Mouse (Mus musculus): ENCODE data around the gene Lrp5. TPM values are rescaled to one million over a fixed set of nuclear protein-coding genes. Genes with fewer than 3 reads are reported as not detected.

Gene Lrp5
- total and polyA plus RNA-seq, 2 experiments from 2014 or later = 0.56 to 11.1 TPM

GRCm38 (mm10) chr19:3638698-3639097 lies 47.7 kb downstream of the Lrp5 start:
- no peak for TF ChIP-seq CTCF (IDR thresholded peaks at IDR 0.05; ENCODE audit: low read depth)
- DNase-seq = peak; percentile 47
- Histone ChIP-seq H3K36me3 (ENCODE audit: insufficient read depth) (no peaks in the 10 kb centered on the region), H3K27me3 (ENCODE audit: insufficient read depth, low read length) (no peaks in the 10 kb centered on the region), H3K4me3 (ENCODE audit: low read depth, low read length) (no peak overlapping the region), H3K4me1 (ENCODE audit: insufficient read depth) (peaks cover 7% of the 10 kb centered on the region; the same call in 1 of the 2 replicates), H3K4me2 (ENCODE audit: low read depth) (no peak overlapping the region), H3K9ac (no peak overlapping the region), H3K27ac (ENCODE audit: low read depth, low read length) (no peak overlapping the region), H3K9me3 (ENCODE audit: low read length) (no peaks in the 10 kb centered on the region)
- WGBS = 13% methylated on average over 8 of the region's 8 CpGs
- ATAC-seq = peak; percentile 47

- Histone ChIP-seq H3K4me3 (ENCODE audit: low read depth, low read length) (no peak overlapping the region), H3K27ac (ENCODE audit: low read depth, low read length) (no peak overlapping the region), H3K36me3 (ENCODE audit: insufficient read depth) (peaks cover 17% of the 10 kb centered on the region; the same call in 1 of the 2 replicates), H3K9me3 (ENCODE audit: low read length) (no peaks in the 10 kb centered on the region), H3K4me2 (ENCODE audit: low read depth) (no peak overlapping the region), H3K27me3 (ENCODE audit: insufficient read depth, low read length) (no peaks in the 10 kb centered on the region), H3K4me1 (ENCODE audit: insufficient read depth) (no peaks in the 10 kb centered on the region), H3K9ac (no peak overlapping the region)
- no peak for TF ChIP-seq CTCF (IDR thresholded peaks at IDR 0.05; ENCODE audit: low read depth)
- WGBS = 87% methylated on average over 7 of the region's 7 CpGs
- ATAC-seq (no peak), DNase-seq (no peak)
These were observed 54.3 kb downstream of the Lrp5 start for GRCm38 (mm10) chr19:3632018-3632417.

- Histone ChIP-seq H3K36me3 (ENCODE audit: insufficient read depth) (peaks cover 18% of the 10 kb centered on the region; the same call in 1 of the 2 replicates), H3K9ac (no peak overlapping the region), H3K4me2 (ENCODE audit: low read depth) (no peak overlapping the region), H3K4me1 (ENCODE audit: insufficient read depth) (no peaks in the 10 kb centered on the region), H3K27me3 (ENCODE audit: insufficient read depth, low read length) (no peaks in the 10 kb centered on the region), H3K9me3 (ENCODE audit: low read length) (no peaks in the 10 kb centered on the region), H3K4me3 (ENCODE audit: low read depth, low read length) (no peak overlapping the region), H3K27ac (ENCODE audit: low read depth, low read length) (no peak overlapping the region)
- ATAC-seq = no peak
- WGBS = 88% methylated on average over 5 of the region's 5 CpGs
- TF ChIP-seq CTCF (IDR thresholded peaks at IDR 0.05; ENCODE audit: low read depth) = no peak
- no peak for DNase-seq
These were observed 54.9 kb downstream of the Lrp5 start for GRCm38 (mm10) chr19:3631431-3631830.

- Histone ChIP-seq H3K4me2 (ENCODE audit: low read depth) (no peak overlapping the region), H3K4me1 (ENCODE audit: insufficient read depth) (no peaks in the 10 kb centered on the region), H3K9me3 (ENCODE audit: low read length) (no peaks in the 10 kb centered on the region), H3K36me3 (ENCODE audit: insufficient read depth) (peaks cover 18% of the 10 kb centered on the region; the same call in 1 of the 2 replicates), H3K9ac (no peak overlapping the region), H3K4me3 (ENCODE audit: low read depth, low read length) (no peak overlapping the region), H3K27ac (ENCODE audit: low read depth, low read length) (no peak overlapping the region), H3K27me3 (ENCODE audit: insufficient read depth, low read length) (no peaks in the 10 kb centered on the region)
- 91% methylated on average over 5 of the region's 5 CpGs for WGBS
- TF ChIP-seq CTCF (IDR thresholded peaks at IDR 0.05; ENCODE audit: low read depth) = no peak
- ATAC-seq (no peak), DNase-seq (no peak)
These were observed 55.9 kb downstream of the Lrp5 start for GRCm38 (mm10) chr19:3630486-3630885.

- Histone ChIP-seq H3K4me2 (ENCODE audit: low read depth) (no peak overlapping the region), H3K27ac (ENCODE audit: low read depth, low read length) (no peak overlapping the region), H3K9ac (no peak overlapping the region), H3K9me3 (ENCODE audit: low read length) (no peaks in the 10 kb centered on the region), H3K4me3 (ENCODE audit: low read depth, low read length) (no peak overlapping the region), H3K36me3 (ENCODE audit: insufficient read depth) (peaks cover 18% of the 10 kb centered on the region; the same call in 1 of the 2 replicates), H3K4me1 (ENCODE audit: insufficient read depth) (no peaks in the 10 kb centered on the region), H3K27me3 (ENCODE audit: insufficient read depth, low read length) (no peaks in the 10 kb centered on the region)
- ATAC-seq = no peak
- DNase-seq = no peak
- no peak for TF ChIP-seq CTCF (IDR thresholded peaks at IDR 0.05; ENCODE audit: low read depth)
- WGBS = 95% methylated on average over 20 of the region's 20 CpGs
These were observed 56.3 kb downstream of the Lrp5 start for GRCm38 (mm10) chr19:3630027-3630426.

GRCm38 (mm10) chr19:3628223-3628622 lies 58.1 kb downstream of the Lrp5 start:
- DNase-seq = no peak
- no peak for TF ChIP-seq CTCF (IDR thresholded peaks at IDR 0.05; ENCODE audit: low read depth)
- H3K36me3 ChIP-seq (ENCODE audit: insufficient read depth) = peaks cover 18% of the 10 kb centered on the region; the same call in 1 of the 2 replicates
- H3K27ac ChIP-seq (ENCODE audit: low read depth, low read length) = no peak overlapping the region
- H3K4me2 ChIP-seq (ENCODE audit: low read depth) = no peak overlapping the region
- H3K9me3 ChIP-seq (ENCODE audit: low read length) = no peaks in the 10 kb centered on the region
- H3K4me3 ChIP-seq (ENCODE audit: low read depth, low read length) = no peak overlapping the region
- 86% methylated on average over 8 of the region's 8 CpGs for WGBS
- no peaks in the 10 kb centered on the region for H3K27me3 ChIP-seq (ENCODE audit: insufficient read depth, low read length)
- H3K9ac ChIP-seq = no peak overlapping the region
- H3K4me1 ChIP-seq (ENCODE audit: insufficient read depth) = no peaks in the 10 kb centered on the region
- ATAC-seq = no peak

GRCm38 (mm10) chr19:3625111-3625510 lies 61.3 kb downstream of the Lrp5 start:
- no peaks in the 10 kb centered on the region for H3K27me3 ChIP-seq (ENCODE audit: insufficient read depth, low read length)
- H3K9me3 ChIP-seq (ENCODE audit: low read length) = no peaks in the 10 kb centered on the region
- no peak overlapping the region for H3K4me2 ChIP-seq (ENCODE audit: low read depth)
- H3K27ac ChIP-seq (ENCODE audit: low read depth, low read length) = no peak overlapping the region
- H3K4me3 ChIP-seq (ENCODE audit: low read depth, low read length) = no peak overlapping the region
- ATAC-seq (no peak), DNase-seq (no peak)
- H3K9ac ChIP-seq = no peak overlapping the region
- TF ChIP-seq CTCF (IDR thresholded peaks at IDR 0.05; ENCODE audit: low read depth) = no peak
- H3K36me3 ChIP-seq (ENCODE audit: insufficient read depth) = peaks cover 29% of the 10 kb centered on the region
- 91% methylated on average over 7 of the region's 7 CpGs for WGBS
- H3K4me1 ChIP-seq (ENCODE audit: insufficient read depth) = no peaks in the 10 kb centered on the region

All from forebrain, postnatal 0 days (tissue).